Mouse (Mus musculus) cortical plate, adult 2 months (tissue): Measurements from ENCODE around the gene Gm5416.

Experiments used
- CTCF ChIP-seq: fragments of 200-500 bp; IDR thresholded peaks from 2 replicates; pipeline ENCODE4 v1.5.1; 2011; ENCODE audit warnings: mild to moderate bottlenecking, control low read depth, low read length; ENCODE audit not compliant: insufficient read depth; ENCODE audit errors: extremely low read depth
- POLR2A ChIP-seq: fragments of 200-500 bp; IDR thresholded peaks from 2 replicates; pipeline ENCODE4 v1.6.1; 2011; ENCODE audit warnings: mild to moderate bottlenecking, low read length, control low read depth; ENCODE audit not compliant: insufficient read depth; ENCODE audit errors: extremely low read depth

GRCm38 (mm10) chr16:36209967-36210453, at the start of gene Gm5416:
- no peak for TF ChIP-seq POLR2A
- TF ChIP-seq CTCF, result no peak
